Mouse (Mus musculus) hindbrain, embryonic 12.5 days (tissue): ENCODE measurements around the gene Jmjd8. TPM values are rescaled to one million over a fixed set of nuclear protein-coding genes. Genes with fewer than 3 reads are reported as not detected.

ENCODE experiments used
- ATAC-seq: fragments of 200-750 bp; cut with Nextera tagmentation; 2 replicates; pipeline ENCODE4 v1.8.0; 2017; ENCODE audit warnings: moderate TSS enrichment; ENCODE audit not compliant: low FRiP score
- H3K27ac ChIP-seq: fragments of 300-500 bp; sonication (generic); 2 replicates; pipeline ENCODE4 v1.5.1; 2016; ENCODE audit warnings: mild to moderate bottlenecking
- H3K27me3 ChIP-seq: fragments of 300-500 bp; sonication (generic); 2 replicates; pipeline ENCODE4 v1.6.1; 2016; ENCODE audit warnings: mild to moderate bottlenecking
- H3K36me3 ChIP-seq: fragments of 300-500 bp; sonication (generic); 2 replicates; pipeline ENCODE4 v1.6.1; 2016; ENCODE audit warnings: mild to moderate bottlenecking
- H3K4me1 ChIP-seq: fragments of 300-500 bp; sonication (generic); 2 replicates; pipeline ENCODE4 v1.6.1; 2016
- H3K4me2 ChIP-seq: fragments of 300-500 bp; sonication (generic); replicated peaks from 2 replicates; pipeline ENCODE4 v1.6.1; 2016; ENCODE audit warnings: mild to moderate bottlenecking
- H3K4me3 ChIP-seq: fragments of 300-500 bp; sonication (generic); 2 replicates; pipeline ENCODE4 v1.5.1; 2016; ENCODE audit warnings: mild to moderate bottlenecking
- H3K9ac ChIP-seq: fragments of 300-500 bp; sonication (generic); 2 replicates; pipeline ENCODE4 v1.6.1; 2016; ENCODE audit warnings: mild to moderate bottlenecking, moderate library complexity
- H3K9me3 ChIP-seq: fragments of 300-500 bp; sonication (generic); replicated peaks from 2 replicates; pipeline ENCODE4 v1.6.1; 2016; ENCODE audit warnings: mild to moderate bottlenecking
- WGBS: fragments of 180-500 bp; shearing (Covaris S2); methylation state at CpG from one replicate; pipeline ENCODE4 v1.1.7; 2016; 5-methylcytosine and 5-hydroxymethylcytosine counted together
- polyA plus RNA-seq: library from polyadenylated mRNA; unstranded; fragments of >200 nt; fragmentation: Nextera tagmentation; extraction: Ambion mirVana; gene quantifications from 2 replicates; pipeline ENCODE4 v1.2.1, GENCODE M21; 2016

Jmjd8 gene
- polyA plus RNA-seq, 1 experiment from 2014 or later: 64.7 TPM

DNA sequence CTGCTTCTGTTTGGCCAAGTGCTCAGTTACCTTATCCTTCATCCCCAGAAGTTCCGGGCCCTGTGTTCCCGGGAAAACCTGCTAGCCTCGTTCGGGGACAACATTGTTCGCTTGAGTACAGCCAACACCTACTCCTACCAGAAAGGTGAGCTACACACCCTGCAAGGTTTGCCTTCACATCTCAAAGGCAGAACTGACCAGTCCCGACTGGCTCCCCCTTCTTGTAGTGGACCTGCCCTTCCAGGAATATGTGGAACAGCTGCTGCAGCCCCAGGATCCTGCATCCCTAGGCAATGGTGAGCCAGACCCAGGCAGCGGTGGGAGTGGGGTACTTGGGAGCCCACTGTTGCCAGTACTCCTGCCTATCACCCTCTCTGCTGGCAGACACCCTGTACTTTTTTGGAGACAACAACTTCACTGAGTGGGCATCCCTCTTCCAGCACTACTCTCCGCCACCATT, 921 bp downstream of the Jmjd8 start:
- H3K4me1 ChIP-seq: peaks cover 79% of the 10 kb centered on the region
- H3K27me3 ChIP-seq: no peaks in the 10 kb centered on the region
- H3K36me3 ChIP-seq: peaks cover 51% of the 10 kb centered on the region
- ATAC-seq: no peak
- H3K4me3 ChIP-seq: peak overlapping the region; percentile 61
- peak overlapping the region; percentile 91 for H3K27ac ChIP-seq
- peak overlapping the region; percentile 79 for H3K9ac ChIP-seq
- 41% methylated on average over 8 of the region's 8 CpGs for WGBS
- H3K9me3 ChIP-seq: no peaks in the 10 kb centered on the region
- H3K4me2 ChIP-seq: peak overlapping the region; percentile 92

DNA sequence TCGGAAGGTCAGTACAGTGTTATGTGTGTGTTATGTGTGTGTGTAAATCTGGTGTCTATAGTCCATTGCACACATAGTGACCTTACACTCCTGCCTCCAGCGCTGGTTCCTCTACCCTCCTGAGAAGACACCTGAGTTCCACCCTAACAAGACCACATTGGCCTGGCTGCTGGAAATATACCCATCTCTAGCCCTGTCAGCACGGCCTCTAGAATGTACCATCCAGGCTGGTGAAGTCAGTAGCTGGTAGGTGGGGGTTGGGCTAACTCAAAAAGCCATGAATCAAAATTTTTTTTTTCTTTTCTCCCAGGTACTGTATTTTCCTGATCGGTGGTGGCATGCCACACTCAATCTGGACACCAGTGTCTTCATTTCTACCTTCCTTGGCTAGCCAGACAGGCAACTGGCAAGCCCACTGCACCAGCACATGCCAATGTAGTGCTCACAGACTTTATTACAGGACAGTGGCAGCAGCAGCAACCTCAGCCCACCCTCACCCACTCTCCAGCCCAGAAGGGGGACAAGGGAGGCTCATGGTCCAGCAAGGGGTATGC, 1.6 kb downstream of the Jmjd8 start:
- WGBS: 85% methylated on average over 4 of the region's 4 CpGs
- Histone ChIP-seq H3K27me3 (no peaks in the 10 kb centered on the region), H3K9me3 (no peaks in the 10 kb centered on the region), H3K36me3 (peaks cover 56% of the 10 kb centered on the region), H3K4me2 (peak overlapping the region; percentile 92), H3K4me1 (peaks cover 79% of the 10 kb centered on the region), H3K9ac (no peak overlapping the region), H3K4me3 (peak overlapping the region; percentile 2), H3K27ac (no peak overlapping the region)
- no peak for ATAC-seq

DNA sequence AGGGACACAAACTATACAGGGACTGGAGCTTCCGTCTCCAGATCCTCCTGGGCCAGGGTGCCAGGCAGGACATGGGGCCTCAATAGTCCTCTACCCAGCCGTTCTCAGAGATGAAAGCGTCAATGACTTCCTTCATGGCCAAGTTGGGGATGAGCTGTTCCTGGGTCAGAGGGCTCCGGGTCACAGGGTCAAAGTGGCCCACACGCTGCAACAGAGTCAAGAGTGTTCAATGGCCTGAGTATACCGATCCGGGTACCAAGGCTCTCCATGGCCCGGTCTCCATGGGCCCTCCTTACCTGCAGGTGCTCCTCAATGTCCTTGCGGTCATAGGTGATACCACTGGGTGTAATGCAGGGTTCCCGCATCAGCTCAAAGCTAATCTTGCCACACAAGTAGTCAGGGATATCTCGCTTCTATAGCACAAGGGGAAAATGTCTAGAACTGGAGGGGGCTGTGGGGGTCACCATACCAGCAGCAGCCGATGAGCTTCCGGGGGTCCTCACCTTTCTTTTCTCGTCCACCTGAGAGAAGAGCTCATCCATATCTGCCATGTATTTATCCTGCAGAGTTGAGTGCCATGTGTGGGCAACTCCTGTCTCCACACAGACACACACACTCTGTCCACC, 2.3 kb downstream of the Jmjd8 start:
- Histone ChIP-seq H3K9ac (0 out of 2 replicates have a peak overlapping the region, but pooled peaks have one; percentile 84), H3K36me3 (peaks cover 54% of the 10 kb centered on the region), H3K9me3 (no peaks in the 10 kb centered on the region), H3K27ac (no peak overlapping the region), H3K4me2 (peak overlapping the region; percentile 89; the same call in 1 of the 2 replicates), H3K4me1 (peaks cover 78% of the 10 kb centered on the region), H3K4me3 (peak overlapping the region; percentile 73; the same call in 1 of the 2 replicates), H3K27me3 (no peaks in the 10 kb centered on the region)
- no peak for ATAC-seq
- 88% methylated on average over 14 of the region's 14 CpGs for WGBS

DNA sequence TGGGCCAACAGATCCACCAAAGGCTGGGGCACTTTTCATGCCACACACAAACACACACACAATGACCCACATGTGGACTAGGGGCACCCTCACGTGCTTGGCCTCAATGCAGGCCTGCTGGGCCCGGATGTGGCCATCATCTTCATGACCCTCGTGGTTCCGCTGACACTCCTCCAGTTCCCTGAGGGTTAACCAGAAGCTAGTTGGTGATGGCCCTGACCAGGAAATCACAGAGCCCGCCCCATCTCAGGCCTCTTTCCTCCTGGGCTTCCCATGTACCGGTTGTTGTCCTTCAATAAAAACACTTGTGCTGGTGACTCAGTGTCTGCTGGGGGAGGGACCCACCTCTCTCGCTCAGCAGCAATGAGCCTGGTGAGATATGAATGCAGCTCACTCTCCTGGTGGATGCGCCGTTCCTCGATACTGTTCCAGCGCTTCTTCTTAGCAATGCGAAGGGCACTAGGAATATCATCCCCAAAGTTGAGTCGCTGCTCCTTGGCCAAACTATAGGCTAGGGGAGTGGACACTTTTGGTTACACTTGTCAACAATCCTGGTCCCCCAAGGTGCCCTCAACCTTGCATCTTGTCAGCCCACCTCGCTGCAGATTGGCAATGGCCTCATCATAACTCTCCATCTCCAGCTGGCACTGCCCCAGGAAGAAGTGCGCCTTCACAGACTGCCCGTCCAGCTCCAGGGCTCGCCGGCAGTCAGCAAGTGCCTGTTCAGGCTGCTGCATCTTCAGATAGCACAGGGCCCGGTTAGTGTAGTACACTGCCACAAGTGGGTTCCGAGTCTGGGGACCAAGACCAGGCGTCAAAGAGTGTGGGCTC, 3.0 kb downstream of the Jmjd8 start:
- Histone ChIP-seq H3K4me1 (peaks cover 79% of the 10 kb centered on the region), H3K27ac (peak overlapping the region; percentile 96), H3K9me3 (no peaks in the 10 kb centered on the region), H3K4me3 (peak overlapping the region; percentile 73), H3K36me3 (peaks cover 46% of the 10 kb centered on the region), H3K9ac (peak overlapping the region; percentile 84), H3K27me3 (no peaks in the 10 kb centered on the region), H3K4me2 (peak overlapping the region; percentile 89)
- ATAC-seq: no peak
- WGBS: 64% methylated on average over 21 of the region's 21 CpGs

DNA sequence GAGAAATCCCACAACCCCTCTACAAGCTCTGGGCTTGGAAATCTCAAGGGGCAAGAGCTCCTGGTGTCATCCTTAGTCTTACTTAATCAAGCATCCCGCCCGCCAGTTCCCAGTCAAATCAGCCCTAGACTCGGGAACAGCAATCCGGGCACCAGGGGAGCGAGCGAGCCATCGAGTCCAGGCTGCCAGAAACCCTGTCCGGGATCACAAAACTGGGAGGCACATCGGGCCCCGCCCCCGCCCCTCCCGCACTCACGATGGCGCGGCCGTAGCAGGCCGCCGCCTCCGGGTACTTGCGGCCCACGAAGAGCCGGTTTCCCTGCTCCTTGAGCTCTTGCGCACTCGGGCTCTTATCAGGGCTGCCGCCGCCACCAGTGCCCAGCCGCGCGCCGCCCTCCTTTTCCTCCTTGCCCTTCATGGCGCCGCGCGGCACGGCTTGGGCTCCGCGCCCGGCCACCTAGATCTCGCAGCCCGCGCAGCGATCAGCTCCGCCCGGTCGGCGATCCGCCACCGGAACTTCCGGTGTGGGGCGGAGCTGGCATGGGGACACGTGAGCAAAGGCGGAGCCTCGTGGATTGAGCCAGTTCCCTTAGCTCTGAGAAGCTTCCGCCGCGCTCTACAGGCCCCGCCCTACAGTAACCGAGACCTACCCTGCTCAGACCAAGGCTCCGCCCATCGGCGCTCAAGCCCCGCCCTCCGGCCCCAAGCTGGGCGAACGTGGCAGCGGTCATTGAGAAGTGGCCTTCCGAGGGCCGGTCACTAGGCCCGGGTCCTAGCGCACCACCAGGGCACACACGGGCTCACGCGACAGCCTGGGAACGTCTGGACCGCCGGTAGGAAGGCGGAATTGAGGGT, 4.0 kb downstream of the Jmjd8 start:
- H3K27ac ChIP-seq: peak overlapping the region; percentile 96
- H3K9ac ChIP-seq: peak overlapping the region; percentile 84
- H3K27me3 ChIP-seq: no peaks in the 10 kb centered on the region
- H3K4me2 ChIP-seq: peak overlapping the region; percentile 89
- under 1% methylated on average over 67 of the region's 77 CpGs for WGBS
- no peaks in the 10 kb centered on the region for H3K9me3 ChIP-seq
- peaks cover 36% of the 10 kb centered on the region for H3K36me3 ChIP-seq
- ATAC-seq: peak; percentile 90
- H3K4me3 ChIP-seq: peak overlapping the region; percentile 73
- H3K4me1 ChIP-seq: peaks cover 81% of the 10 kb centered on the region

DNA sequence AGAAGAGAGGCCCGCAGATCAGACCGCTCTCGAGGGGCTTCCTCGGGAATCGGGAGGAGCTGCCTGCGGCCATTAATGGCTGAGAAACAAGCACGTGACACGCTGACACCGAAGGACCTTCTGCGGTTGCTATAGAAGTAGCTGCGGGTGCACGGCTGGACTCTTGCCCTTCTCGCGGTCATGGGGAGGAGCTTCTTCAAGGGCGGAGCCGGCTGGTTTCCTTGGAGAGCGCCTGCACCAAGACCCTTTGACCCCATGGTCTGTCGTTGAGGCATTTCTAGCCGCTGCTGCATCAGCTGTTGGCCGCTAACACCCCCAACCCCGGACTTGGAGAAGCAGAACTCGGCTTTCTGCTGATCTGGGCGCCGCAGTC, 4.6 kb downstream of the Jmjd8 start, which contains the start of gene Stub1:
Stub1 (minus strand) TSS at position 114 of the 373 bp plus-strand sequence.
- Histone ChIP-seq H3K9me3 (no peaks in the 10 kb centered on the region), H3K4me2 (peak within 1 kb of the TSS; percentile 89), H3K27ac (peak within 1 kb of the TSS; percentile 96), H3K4me1 (peaks cover 82% of the 10 kb centered on the region), H3K36me3 (peaks cover 35% of the 10 kb centered on the region), H3K4me3 (peak within 1 kb of the TSS; percentile 73), H3K9ac (peak within 1 kb of the TSS; percentile 84), H3K27me3 (no peaks in the 10 kb centered on the region)
- peak; percentile 59 for ATAC-seq
- under 1% methylated on average over 24 of the region's 24 CpGs for WGBS

DNA sequence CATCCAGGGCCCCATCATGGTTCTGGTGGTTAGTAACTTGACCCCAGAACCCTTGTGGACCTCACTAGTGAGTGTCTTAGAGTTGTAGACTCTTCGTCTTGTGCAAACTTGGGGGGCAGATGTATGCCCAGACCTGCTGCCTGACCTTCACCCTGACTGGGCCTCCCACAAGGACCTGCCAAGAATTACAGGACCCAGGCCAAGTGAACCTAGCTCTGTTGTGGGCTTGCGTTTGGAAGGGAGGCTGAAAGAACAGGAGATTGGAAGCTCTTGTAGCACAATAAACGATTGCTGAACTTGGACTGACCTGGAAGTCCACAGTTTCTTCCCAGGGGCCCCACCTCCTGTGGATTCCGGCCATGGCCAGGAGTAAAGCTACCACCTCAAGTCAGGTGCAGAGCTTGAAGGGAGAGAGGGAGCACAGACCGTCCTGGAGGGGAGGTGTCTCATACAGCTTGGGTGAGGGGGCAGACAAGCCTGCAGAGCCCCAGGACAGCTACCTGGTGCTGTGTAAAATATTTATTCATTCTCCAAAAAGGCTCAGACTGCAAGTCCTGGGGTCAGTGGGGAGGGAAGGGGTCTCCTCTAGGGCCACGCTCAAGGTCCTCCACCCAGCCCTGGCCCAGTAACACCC, 5.4 kb downstream of the Jmjd8 start:
- no peaks in the 10 kb centered on the region for H3K27me3 ChIP-seq
- H3K4me2 ChIP-seq: peak overlapping the region; percentile 89
- H3K9ac ChIP-seq: peak overlapping the region; percentile 84
- H3K4me3 ChIP-seq: peak overlapping the region; percentile 73
- WGBS: 51% methylated on average over 6 of the region's 6 CpGs
- H3K9me3 ChIP-seq: no peaks in the 10 kb centered on the region
- peak overlapping the region; percentile 96 for H3K27ac ChIP-seq
- peaks cover 85% of the 10 kb centered on the region for H3K4me1 ChIP-seq
- ATAC-seq: no peak
- H3K36me3 ChIP-seq: peaks cover 39% of the 10 kb centered on the region

DNA sequence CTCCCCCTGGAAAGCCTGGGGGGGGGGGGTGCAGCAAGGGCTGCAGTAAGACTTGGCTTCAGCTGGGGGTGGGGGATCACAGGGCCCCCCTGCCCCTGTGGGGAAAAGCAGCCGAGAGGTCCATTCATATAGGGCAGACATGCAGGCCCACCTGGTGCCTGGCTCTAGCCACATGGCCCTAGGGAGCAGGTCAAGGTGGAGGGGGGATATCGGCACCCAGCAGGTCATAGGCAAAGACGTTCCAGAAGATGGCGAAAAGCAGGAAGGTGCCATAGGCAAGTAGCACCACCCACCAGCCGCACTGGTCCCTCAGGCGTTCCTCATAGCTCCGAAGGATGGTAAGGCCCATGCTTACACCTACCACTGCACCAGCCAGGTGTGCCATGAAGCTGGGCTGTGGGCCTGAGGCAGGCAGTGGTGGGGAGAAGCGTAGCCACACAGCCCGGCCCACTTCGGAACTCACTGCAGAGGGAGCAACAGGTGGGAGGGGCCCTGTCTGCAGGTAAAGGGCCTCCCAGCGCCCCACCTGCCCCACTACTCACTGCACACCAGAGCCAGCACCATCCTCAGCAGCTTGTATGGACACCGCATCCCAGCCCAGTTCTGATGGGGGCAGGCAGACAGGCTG, 6.0 kb downstream of the Jmjd8 start:
- WGBS: 90% methylated on average over 12 of the region's 12 CpGs

DNA sequence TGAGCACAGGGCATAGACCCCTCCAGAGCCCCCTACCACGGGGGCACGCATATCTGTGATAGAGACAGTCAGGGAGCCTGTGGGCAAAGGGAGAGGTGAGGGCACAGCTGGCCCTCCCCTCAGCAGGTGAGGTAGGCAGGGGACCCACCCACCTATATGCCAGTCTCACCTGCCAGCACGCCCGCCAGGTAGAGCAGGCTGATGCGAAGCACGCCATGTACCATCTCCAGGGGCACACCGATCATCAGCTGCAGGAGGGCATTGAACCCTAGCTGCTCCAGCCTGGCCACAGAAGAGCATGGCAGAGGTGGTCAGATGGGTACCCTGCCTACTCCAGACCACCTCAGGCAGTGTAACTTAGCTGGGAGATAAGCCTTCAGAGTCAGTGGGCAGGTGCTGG, 6.6 kb downstream of the Jmjd8 start:
- peaks cover 42% of the 10 kb centered on the region for H3K36me3 ChIP-seq
- H3K9me3 ChIP-seq: no peaks in the 10 kb centered on the region
- 93% methylated on average over 7 of the region's 7 CpGs for WGBS
- H3K27me3 ChIP-seq: no peaks in the 10 kb centered on the region
- peaks cover 74% of the 10 kb centered on the region for H3K4me1 ChIP-seq
- peak overlapping the region; percentile 84 for H3K9ac ChIP-seq
- 0 out of 2 replicates have a peak overlapping the region, but pooled peaks have one; percentile 73 for H3K4me3 ChIP-seq
- ATAC-seq: no peak
- H3K4me2 ChIP-seq: peak overlapping the region; percentile 89; the same call in 1 of the 2 replicates
- no peak overlapping the region for H3K27ac ChIP-seq

More for the DNA sequence above, 6.0 kb downstream of the Jmjd8 start:
- H3K27me3 ChIP-seq: no peaks in the 10 kb centered on the region
- peak overlapping the region; percentile 73 for H3K4me3 ChIP-seq
- peaks cover 42% of the 10 kb centered on the region for H3K36me3 ChIP-seq
- H3K9me3 ChIP-seq: no peaks in the 10 kb centered on the region
- H3K4me2 ChIP-seq: peak overlapping the region; percentile 89
- ATAC-seq: no peak
- peak overlapping the region; percentile 96; the same call in 1 of the 2 replicates for H3K27ac ChIP-seq
- peak overlapping the region; percentile 84 for H3K9ac ChIP-seq
- H3K4me1 ChIP-seq: peaks cover 80% of the 10 kb centered on the region

DNA sequence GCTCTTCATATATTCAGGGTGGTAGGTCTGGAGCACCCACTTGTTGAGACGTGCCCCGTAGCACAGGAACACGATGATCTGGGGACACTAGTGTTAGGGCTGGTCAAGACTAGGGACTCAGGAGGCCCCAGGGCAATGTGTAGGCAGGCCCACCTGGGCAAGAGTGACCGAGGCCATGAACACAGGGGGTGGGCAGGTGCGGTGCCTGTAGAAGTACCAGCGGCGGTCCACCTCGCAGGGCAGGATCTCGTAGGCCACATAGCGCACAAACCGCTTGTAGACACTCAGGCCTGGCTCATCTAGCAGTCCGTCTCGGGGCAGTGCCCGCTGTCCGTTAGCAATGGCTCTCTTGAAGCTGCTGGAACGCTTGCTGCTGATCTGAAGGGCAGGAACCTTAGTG, 7.1 kb downstream of the Jmjd8 start:
- Histone ChIP-seq H3K4me3 (no peak overlapping the region), H3K4me2 (peak overlapping the region; percentile 89; the same call in 1 of the 2 replicates)

More for the DNA sequence above, 7.1 kb downstream of the Jmjd8 start:
- Histone ChIP-seq H3K27me3 (no peaks in the 10 kb centered on the region), H3K9ac (peak overlapping the region; percentile 80; the same call in 1 of the 2 replicates), H3K4me1 (peaks cover 69% of the 10 kb centered on the region), H3K9me3 (no peaks in the 10 kb centered on the region), H3K27ac (peak overlapping the region; percentile 86; the same call in 1 of the 2 replicates), H3K36me3 (peaks cover 42% of the 10 kb centered on the region)
- WGBS: 95% methylated on average over 16 of the region's 16 CpGs
- ATAC-seq: no peak
